Mouse (Mus musculus) midbrain, embryonic 12.5 days (tissue): ENCODE results near the gene Uggt2. TPM values are rescaled to one million over a fixed set of nuclear protein-coding genes. Genes with fewer than 3 reads are reported as not detected.

ENCODE experiments used
- ATAC-seq: fragments of 200-750 bp; cut with Nextera tagmentation; 2 replicates; pipeline ENCODE4 v1.8.0; 2017; ENCODE audit warnings: low read depth, moderate TSS enrichment, moderate library complexity; ENCODE audit not compliant: low FRiP score
- H3K27ac ChIP-seq: fragments of 300-500 bp; sonication (generic); replicated peaks from 2 replicates; pipeline ENCODE4 v1.5.1; 2016; ENCODE audit warnings: mild to moderate bottlenecking
- H3K27me3 ChIP-seq: fragments of 300-500 bp; sonication (generic); 2 replicates; pipeline ENCODE4 v1.6.1; 2016; ENCODE audit warnings: mild to moderate bottlenecking
- H3K36me3 ChIP-seq: fragments of 300-500 bp; sonication (generic); 2 replicates; pipeline ENCODE4 v1.6.1; 2016
- H3K4me1 ChIP-seq: fragments of 300-500 bp; sonication (generic); 2 replicates; pipeline ENCODE4 v1.6.1; 2016
- H3K4me2 ChIP-seq: fragments of 300-500 bp; sonication (generic); replicated peaks from 2 replicates; pipeline ENCODE4 v1.6.1; 2016; ENCODE audit warnings: mild to moderate bottlenecking, moderate library complexity
- H3K4me3 ChIP-seq: fragments of 300-500 bp; sonication (generic); 2 replicates; pipeline ENCODE4 v1.5.1; 2016; ENCODE audit warnings: mild to moderate bottlenecking
- H3K9ac ChIP-seq: fragments of 300-500 bp; sonication (generic); replicated peaks from 2 replicates; pipeline ENCODE4 v1.6.1; 2016; ENCODE audit warnings: mild to moderate bottlenecking, moderate library complexity
- H3K9me3 ChIP-seq: fragments of 300-500 bp; sonication (generic); 2 replicates; pipeline ENCODE4 v1.6.1; 2016; ENCODE audit warnings: mild to moderate bottlenecking
- WGBS: fragments of 180-500 bp; shearing (Covaris S2); methylation state at CpG from one replicate; pipeline ENCODE4 v1.1.7; 2016; 5-methylcytosine and 5-hydroxymethylcytosine counted together
- polyA plus RNA-seq: library from polyadenylated mRNA; unstranded; fragments of >200 nt; fragmentation: Nextera tagmentation; extraction: Ambion mirVana; gene quantifications from 2 replicates; pipeline ENCODE4 v1.2.1, GENCODE M21; 2016

The Uggt2 gene
- polyA plus RNA-seq, 1 experiment from 2014 or later: 26.4 TPM

GRCm38 (mm10) chr14:118936952-118937351 is 162.3 kb downstream of the Uggt2 start:
- Histone ChIP-seq H3K36me3 (no peaks in the 10 kb centered on the region), H3K27me3 (peaks cover 4% of the 10 kb centered on the region; the same call in 1 of the 2 replicates), H3K4me2 (peak overlapping the region; percentile 68), H3K4me3 (peak overlapping the region; percentile 93), H3K27ac (no peak overlapping the region; the same call in 1 of the 2 replicates), H3K9me3 (no peaks in the 10 kb centered on the region), H3K9ac (peak overlapping the region; percentile 63), H3K4me1 (peaks cover 15% of the 10 kb centered on the region)
- peak; percentile 0; the same call in 1 of the 2 replicates for ATAC-seq
- WGBS: 33% methylated on average over 4 of the region's 4 CpGs

GRCm38 (mm10) chr14:118936236-118936635 is 163.0 kb downstream of the Uggt2 start:
- Histone ChIP-seq H3K27me3 (peaks cover 4% of the 10 kb centered on the region; the same call in 1 of the 2 replicates), H3K4me3 (no peak overlapping the region), H3K9me3 (no peaks in the 10 kb centered on the region), H3K36me3 (no peaks in the 10 kb centered on the region), H3K4me1 (peaks cover 15% of the 10 kb centered on the region), H3K4me2 (no peak overlapping the region), H3K27ac (no peak overlapping the region), H3K9ac (no peak overlapping the region)
- no peak for ATAC-seq
- 58% methylated on average over 3 of the region's 3 CpGs for WGBS

Other genes with a start within 250 kb of the Uggt2 start
- 44.5 and 45.4 TPM in 2 replicates for gene Dzip1, start 174.0 kb downstream of the Uggt2 start, polyA plus RNA-seq
- 23.8 and 26.1 TPM in 2 replicates for gene Dnajc3, start 161.5 kb downstream of the Uggt2 start, polyA plus RNA-seq
- 0.88 and 1.0 TPM in 2 replicates for gene Hs6st3, start 38.9 kb upstream of the Uggt2 start, polyA plus RNA-seq